Mouse (Mus musculus) brain, adult 2 months (tissue): ENCODE data around the gene Hsd3b7.
A peak's percentile ranks its signal among the peaks of the same experiment; 100 is the strongest.
"Not testable (repeated sequence)": the region's sequence is repeated elsewhere in the genome, so short reads cannot be mapped to it uniquely, and the experiment has no call there.

Source experiments
- DNase-seq: peaks from one replicate; pipeline ENCODE4 v3.0.0; 2011; ENCODE audit warnings: low read depth, low spot score

Gene Hsd3b7

GRCm38 (mm10) chr7:127775837-127776236 lies 24.6 kb upstream of the Hsd3b7 start:
- DNase-seq = not testable (repeated sequence)

- DNase-seq = peak; percentile 95
Measured at GRCm38 (mm10) chr7:127776426-127776825, 24.0 kb upstream of the Hsd3b7 start, which contains the start of gene Setd1a. TSS of gene Setd1a (plus strand) at chr7:127776670.

GRCm38 (mm10) chr7:127776878-127777473 lies 23.4 kb upstream of the Hsd3b7 start:
- peak; percentile 99 for DNase-seq

DNA sequence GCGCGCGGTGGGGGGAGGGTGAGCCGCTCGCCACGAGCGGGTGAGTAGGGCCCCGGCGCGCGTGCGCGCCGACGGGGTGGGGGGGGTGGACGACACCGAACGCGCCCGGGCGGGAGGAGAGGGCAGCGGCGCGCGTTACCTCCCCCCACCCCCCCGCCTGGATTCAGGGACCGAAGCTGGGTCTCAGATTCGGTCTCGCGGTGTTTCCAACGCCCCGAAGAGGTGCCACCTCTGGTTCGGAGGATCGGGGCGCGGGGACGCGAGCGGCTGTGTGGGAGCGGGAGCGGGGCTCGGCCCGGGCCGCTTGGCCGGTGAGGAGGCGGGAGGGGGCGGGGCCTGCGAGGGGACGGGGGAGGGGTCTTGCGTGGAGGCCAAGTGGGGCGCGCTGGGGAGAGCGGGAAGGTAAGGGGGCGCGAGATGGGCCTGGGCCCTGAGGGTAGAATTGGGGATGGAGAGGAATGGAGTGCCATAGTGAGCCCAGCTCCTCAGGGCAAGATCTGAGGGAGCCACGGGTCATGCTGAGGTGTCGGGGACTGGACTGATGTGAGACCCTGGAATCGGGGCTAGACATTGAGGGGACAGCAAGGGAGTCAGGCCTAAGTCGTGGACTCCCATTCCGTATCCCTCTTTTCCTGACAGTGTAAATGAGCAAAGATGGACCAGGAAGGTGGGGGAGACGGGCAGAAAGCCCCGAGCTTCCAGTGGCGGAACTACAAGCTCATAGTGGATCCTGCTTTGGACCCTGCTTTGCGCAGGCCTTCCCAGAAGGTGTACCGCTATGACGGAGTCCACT lies 22.7 kb upstream of the Hsd3b7 start:
- DNase-seq = peak; percentile 61

DNA sequence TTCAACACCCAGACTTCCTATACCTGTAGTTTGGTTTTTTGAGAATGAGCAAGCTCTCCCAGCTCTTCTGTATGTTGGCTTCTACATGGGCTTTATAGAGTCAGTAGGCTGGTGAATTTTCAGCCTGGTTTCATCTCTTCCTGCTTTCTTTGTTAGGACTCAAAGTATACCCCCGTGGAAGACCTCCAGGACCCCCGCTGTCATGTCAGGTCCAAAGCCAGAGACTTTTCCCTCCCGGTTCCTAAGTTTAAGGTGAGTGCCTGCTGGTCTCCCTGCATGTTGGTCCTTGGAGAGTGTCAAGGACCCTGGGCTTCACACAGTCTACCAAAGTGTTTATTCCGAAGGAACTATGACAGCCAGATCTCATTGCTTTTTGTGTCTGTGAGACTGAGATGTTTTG lies 22.1 kb upstream of the Hsd3b7 start:
- DNase-seq = no peak

- DNase-seq = no peak
Measured at GRCm38 (mm10) chr7:127785308-127785707, 15.1 kb upstream of the Hsd3b7 start, which contains the start of gene Gm49388. TSS of gene Gm49388 (plus strand) at chr7:127785608.

DNA sequence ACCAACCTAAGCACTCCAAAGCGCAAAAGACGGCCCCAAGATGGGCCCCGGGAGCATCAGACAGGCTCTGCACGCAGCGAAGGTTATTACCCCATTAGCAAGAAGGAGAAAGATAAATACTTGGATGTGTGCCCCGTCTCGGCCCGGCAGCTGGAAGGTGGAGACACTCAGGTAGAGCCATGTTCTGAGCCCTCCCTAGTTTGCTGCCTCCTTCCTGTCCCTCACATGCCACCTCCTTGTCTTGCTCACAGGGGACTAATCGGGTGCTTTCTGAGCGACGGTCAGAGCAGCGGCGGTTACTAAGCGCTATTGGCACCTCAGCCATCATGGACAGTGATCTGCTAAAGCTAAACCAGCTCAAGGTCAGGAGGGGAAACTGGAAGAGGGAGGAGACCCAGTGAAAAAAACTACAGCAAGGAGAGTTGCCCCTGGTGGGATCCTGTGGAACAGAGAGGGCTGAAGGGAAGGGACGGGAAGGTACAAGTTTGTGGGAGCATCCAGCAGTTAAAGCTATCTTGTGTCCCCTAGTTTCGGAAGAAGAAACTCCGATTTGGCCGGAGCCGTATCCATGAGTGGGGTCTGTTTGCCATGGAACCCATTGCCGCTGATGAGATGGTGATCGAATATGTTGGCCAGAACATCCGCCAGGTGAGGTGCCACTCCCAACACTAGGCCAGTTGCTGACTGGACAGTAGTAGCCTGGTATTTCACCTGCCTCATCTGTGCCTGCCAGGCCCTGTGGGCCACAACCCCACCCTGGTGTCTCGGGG lies 3.1 kb upstream of the Hsd3b7 start:
- DNase-seq = no peak

DNA sequence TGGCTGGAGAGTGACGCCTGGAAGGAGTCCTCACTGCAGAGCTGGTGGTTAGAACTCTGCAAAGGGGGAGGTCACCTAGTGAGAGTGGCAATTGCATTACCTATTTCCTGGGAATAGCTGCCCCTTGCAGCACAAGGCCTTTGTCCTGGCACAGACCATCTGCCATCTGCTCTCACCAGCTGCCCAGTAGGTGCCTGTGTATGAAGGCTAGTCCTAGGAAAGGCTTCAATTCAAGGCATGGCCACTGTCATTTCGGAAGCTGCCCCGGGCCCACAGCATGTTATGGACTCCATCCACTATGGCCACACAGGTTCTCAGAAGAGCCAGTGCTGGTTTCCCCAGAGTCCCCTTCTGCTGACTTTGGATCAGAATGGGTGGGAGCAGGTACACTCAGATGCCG lies 1.8 kb upstream of the Hsd3b7 start:
- peak; percentile 99 for DNase-seq

GRCm38 (mm10) chr7:127799211-127799610 lies 1.2 kb upstream of the Hsd3b7 start:
- no peak for DNase-seq

GRCm38 (mm10) chr7:127799738-127800137 lies 666 bp upstream of the Hsd3b7 start:
- DNase-seq = no peak

GRCm38 (mm10) chr7:127801010-127801621 lies 712 bp downstream of the Hsd3b7 start:
- DNase-seq = peak; percentile 54

DNA sequence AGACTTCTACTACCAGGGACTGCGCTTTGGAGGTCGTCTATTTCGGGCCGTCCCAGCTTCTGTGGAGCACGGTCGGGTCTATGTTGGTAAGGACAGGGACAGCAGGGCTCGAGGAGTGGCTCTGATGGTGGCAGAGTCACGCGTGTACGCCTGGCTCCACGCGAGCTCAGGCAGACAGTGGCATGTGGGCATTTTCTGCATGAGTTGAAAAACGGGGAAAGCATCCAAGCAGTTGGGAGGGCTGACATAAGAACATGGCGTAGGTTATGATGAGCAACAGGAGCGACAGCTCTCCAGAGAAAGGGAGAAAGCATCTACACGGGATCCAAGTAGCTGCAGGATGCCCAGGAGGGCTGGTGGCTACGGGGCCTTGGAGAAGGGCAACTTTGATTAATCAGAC lies 1.9 kb downstream of the Hsd3b7 start:
- peak; percentile 96 for DNase-seq

DNA sequence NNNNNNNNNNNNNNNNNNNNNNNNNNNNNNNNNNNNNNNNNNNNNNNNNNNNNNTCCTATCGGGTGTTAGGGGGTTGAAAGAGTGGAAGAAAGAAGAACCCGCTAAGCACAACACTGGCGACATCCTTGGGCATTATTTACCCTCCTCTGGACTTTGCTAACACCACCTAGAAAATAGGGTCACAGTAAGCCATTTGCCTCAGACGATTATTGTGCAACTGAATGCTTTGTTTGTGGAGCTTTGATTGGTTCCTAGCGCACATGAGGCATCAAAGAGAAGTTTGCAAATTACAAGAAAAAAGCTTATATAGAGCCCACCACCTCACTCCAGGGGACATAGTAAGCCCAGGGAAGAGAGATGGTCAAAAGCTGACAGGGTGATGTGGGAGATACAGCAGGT lies 8.4 kb downstream of the Hsd3b7 start:
- DNase-seq = no peak

GRCm38 (mm10) chr7:127809846-127810245 lies 9.4 kb downstream of the Hsd3b7 start:
- no peak for DNase-seq

DNA sequence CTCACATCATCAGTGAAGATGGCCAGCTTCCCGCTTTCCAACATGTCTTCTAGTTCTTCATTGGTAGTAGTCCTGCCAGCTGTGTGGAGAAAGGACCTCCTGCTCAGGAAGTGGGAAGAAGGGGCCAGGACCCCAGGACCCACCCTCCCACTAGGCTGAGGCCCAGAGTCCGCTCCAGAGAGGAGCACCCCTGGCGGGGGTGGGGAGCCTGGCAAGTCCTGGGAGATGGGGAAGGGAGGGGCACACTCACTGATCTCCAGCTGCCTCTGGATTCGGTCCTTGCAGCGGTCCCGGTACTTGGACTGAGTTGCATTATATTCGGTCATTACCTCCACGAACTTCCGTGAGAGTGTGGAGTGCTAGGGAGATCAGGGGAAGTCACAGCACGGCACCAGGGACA lies 10.2 kb downstream of the Hsd3b7 start:
- no peak for DNase-seq

DNA sequence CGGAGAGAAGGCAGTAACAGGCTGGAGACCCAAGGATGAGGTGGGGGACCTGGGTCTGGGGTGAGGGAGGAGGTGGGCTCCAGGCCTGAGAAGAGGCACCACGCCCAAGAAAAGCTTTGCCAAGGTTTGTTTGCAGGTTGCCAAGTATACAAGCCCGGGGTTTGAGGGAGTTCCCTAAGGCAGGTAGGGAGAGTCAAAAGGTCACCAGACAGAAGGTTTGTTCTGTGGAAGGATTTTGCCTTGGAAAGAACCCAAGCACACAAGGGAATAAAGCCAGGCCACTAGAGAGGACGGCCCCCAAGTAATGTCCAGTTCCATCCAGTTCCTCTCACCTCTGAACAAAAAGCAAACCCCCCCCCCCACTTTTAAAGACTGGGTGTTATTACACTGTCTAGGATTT lies 10.8 kb downstream of the Hsd3b7 start:
- DNase-seq = no peak

DNA sequence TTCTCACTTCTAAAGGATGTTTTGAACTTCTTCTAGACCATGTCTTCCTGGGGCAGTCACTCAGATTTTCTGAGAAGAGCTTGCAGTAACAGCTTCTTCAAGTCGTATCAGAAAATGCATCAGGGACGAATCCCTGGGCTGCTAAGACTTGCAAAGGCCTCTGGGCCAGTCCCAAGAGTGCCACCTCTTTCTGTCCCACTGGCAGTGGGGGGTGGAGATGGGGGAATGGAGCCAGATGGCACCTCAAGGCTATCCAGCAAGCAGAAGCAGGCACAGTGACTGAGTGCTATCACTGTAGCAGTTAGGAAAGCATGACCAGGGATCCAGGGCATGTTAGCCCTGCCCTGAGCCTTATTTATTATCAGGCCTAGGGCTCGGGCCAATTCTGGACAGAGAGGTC lies 11.9 kb downstream of the Hsd3b7 start:
- DNase-seq = no peak

DNA sequence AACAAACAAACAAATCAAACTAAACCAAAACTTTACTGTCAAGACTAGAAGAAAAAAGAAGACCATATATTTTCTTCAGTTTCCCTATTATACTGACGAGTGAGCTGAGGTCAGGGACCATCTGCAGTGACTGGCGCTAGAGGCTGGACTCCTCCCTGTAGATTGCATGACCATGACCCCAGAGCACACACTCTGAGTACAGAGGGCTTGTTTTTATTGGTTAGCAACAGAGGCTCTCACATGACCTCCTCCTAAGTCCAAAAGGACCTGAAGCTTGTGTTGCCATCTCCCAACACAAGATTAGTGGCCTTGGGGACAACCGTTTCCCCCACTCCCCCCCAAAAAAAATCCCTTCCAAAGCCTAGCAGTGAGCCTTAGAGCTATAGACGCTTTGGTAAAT lies 13.4 kb downstream of the Hsd3b7 start:
- DNase-seq = no peak

- peak; percentile 99 for DNase-seq
Measured at GRCm38 (mm10) chr7:127814241-127814921, 14.0 kb downstream of the Hsd3b7 start.

GRCm38 (mm10) chr7:127815116-127815665 lies 14.8 kb downstream of the Hsd3b7 start:
- DNase-seq = no peak
